8 mouse cellular contexts compared by ENCODE assay signal in genomic region chr8:70701048-70701981, GRCm38 (mm10). TPM values are rescaled to one million over a fixed set of nuclear protein-coding genes. Genes with fewer than 3 reads are reported as not detected.
DNase-seq lines count a peak whose midpoint lies in the region; ATAC-seq and TF ChIP-seq lines count a peak whose summit lies in the region.

No protein-coding gene starts in this region.

- 49% methylated on average over 10 of the region's 10 CpGs for WGBS in spleen, adult 2 months
- WGBS in limb, embryonic 13.5 days, result 54% methylated on average over 10 of the region's 10 CpGs

- TF ChIP-seq POLR2A in spleen, adult 2 months (IDR thresholded peaks at IDR 0.05; ENCODE audit: low read depth, low read length), result no peak

- no peak for ATAC-seq in limb, embryonic 13.5 days (ENCODE audit: low FRiP score, low read depth)

- H3K4me1 ChIP-seq in spleen, adult 2 months (ENCODE audit: control insufficient read depth, insufficient read depth, insufficient read length), result peaks cover 24% of the 10 kb centered on the region
- H3K4me1 ChIP-seq in limb, embryonic 13.5 days, result peaks cover 41% of the 10 kb centered on the region

- H3K9me3 ChIP-seq in limb, embryonic 13.5 days, result no peaks in the 10 kb centered on the region

- H3K27ac ChIP-seq in spleen, adult 2 months (ENCODE audit: insufficient read depth, low read length), result no peak overlapping the region
- H3K27ac ChIP-seq in limb, embryonic 13.5 days, result peak overlapping the region; percentile 79

- TF ChIP-seq CTCF in spleen, adult 2 months (IDR thresholded peaks at IDR 0.05; ENCODE audit: extremely low read depth, insufficient read depth, insufficient read length, insufficient replicate concordance), result no peak

- H3K9ac ChIP-seq in limb, embryonic 13.5 days, result peak overlapping the region; percentile 100

- H3K27me3 ChIP-seq in spleen, adult 2 months (ENCODE audit: control insufficient read depth, insufficient read depth, low read length), result no peaks in the 10 kb centered on the region
- no peaks in the 10 kb centered on the region for H3K27me3 ChIP-seq in limb, embryonic 13.5 days

- H3K36me3 ChIP-seq in spleen, adult 2 months (ENCODE audit: control insufficient read depth, insufficient read depth, low read length), result peaks cover 11% of the 10 kb centered on the region
- H3K36me3 ChIP-seq in limb, embryonic 13.5 days, result peaks cover 15% of the 10 kb centered on the region; the same call in 1 of the 2 replicates

- peak overlapping the region; percentile 75 for H3K4me2 ChIP-seq in limb, embryonic 13.5 days (replicated peaks)

- peak; percentile 66 for DNase-seq in cerebellum, adult 11-12 months
- DNase-seq in cerebellum, adult 11 months, result no peak
- no peak for DNase-seq in spleen, adult 2 months (ENCODE audit: low read depth in 1 of 2, low spot score in 2 of 2)
- no peak for DNase-seq in spleen, adult 18-20 months
- peak; percentile 53 for DNase-seq in retina, postnatal 1 day
- DNase-seq in frontal cortex, postnatal 14 days (ENCODE audit: low spot score in 2 of 2), result no peak
- DNase-seq in layer of hippocampus, adult 9-11 months, result no peak

- peak overlapping the region; percentile 36 for H3K4me3 ChIP-seq in spleen, adult 2 months (ENCODE audit: extremely low read depth, insufficient read depth, insufficient read length)
- H3K4me3 ChIP-seq in limb, embryonic 13.5 days, result peak overlapping the region; percentile 97

RNA-seq across cellular contexts. Expression of gene Iqcn, which starts 1.9 kb away (rescaled TPM):
- polyA plus RNA-seq in spleen, adult 2 months (2012; rRNA removed), result 0.08 and 0.09 TPM in 2 replicates
- polyA plus RNA-seq in limb, embryonic 13.5 days (2015; fragmentation: Nextera tagmentation; extraction: Ambion mirVana), result not detected in 2 replicates

RNA-seq across cellular contexts. Expression of gene Jund, which starts 2.6 kb away (rescaled TPM):
- polyA plus RNA-seq in spleen, adult 2 months (2012; rRNA removed), result 269 and 455 TPM in 2 replicates
- polyA plus RNA-seq in limb, embryonic 13.5 days (2015; fragmentation: Nextera tagmentation; extraction: Ambion mirVana), result 57.3 and 61.1 TPM in 2 replicates

RNA-seq across cellular contexts. Expression of gene Gm3336, which starts 17.0 kb away (rescaled TPM):
- polyA plus RNA-seq in spleen, adult 2 months (2012; rRNA removed), result 0.65 and 0.92 TPM in 2 replicates
- not detected in 2 replicates for polyA plus RNA-seq in limb, embryonic 13.5 days (2015; fragmentation: Nextera tagmentation; extraction: Ambion mirVana)

RNA-seq across cellular contexts. Expression of gene Pde4c, which starts 22.2 kb away (rescaled TPM):
- polyA plus RNA-seq in spleen, adult 2 months (2012; rRNA removed), result 2.8 and 3.6 TPM in 2 replicates
- 0.04 and 0.06 TPM in 2 replicates for polyA plus RNA-seq in limb, embryonic 13.5 days (2015; fragmentation: Nextera tagmentation; extraction: Ambion mirVana)

RNA-seq across cellular contexts. Expression of gene Lsm4, which starts 28.3 kb away (rescaled TPM):
- 109 and 137 TPM in 2 replicates for polyA plus RNA-seq in spleen, adult 2 months (2012; rRNA removed)
- 240 and 246 TPM in 2 replicates for polyA plus RNA-seq in limb, embryonic 13.5 days (2015; fragmentation: Nextera tagmentation; extraction: Ambion mirVana)

Comparison
In these comparisons a context has a peak if more than half of its experiments do, and no peak if none do; other contexts are left out.
1. DNase-seq: peak in cerebellum, adult 11-12 months (single experiment) and retina, postnatal 1 day (single experiment); none in cerebellum, adult 11 months (single experiment), spleen, adult 2 months (0 of 2), spleen, adult 18-20 months (0 of 2), frontal cortex, postnatal 14 days (0 of 2) and layer of hippocampus, adult 9-11 months (single experiment).